Mouse (Mus musculus) frontal cortex, postnatal 36 days (tissue): ENCODE results near the gene Sdk1.
A peak's percentile ranks its signal among the peaks of the same experiment; 100 is the strongest.

Experiments used
- DNase-seq, 2 experiments: peaks; one replicate each; pipeline ENCODE4 v3.0.0; 2022; ENCODE audit warnings: low spot score in 2 of 2

Sdk1 gene

GRCm38 (mm10) chr5:141240841-141241543 is at the start of gene Sdk1:
Gene Sdk1 (plus strand): TSS chr5:141241490.
- peak; percentile 91 to 92 for DNase-seq

GRCm38 (mm10) chr5:141197278-141197677 is 44.0 kb upstream of the Sdk1 start:
- DNase-seq = no peak

- peak in 1 of 2 experiments; percentile 11 for DNase-seq
Measured at GRCm38 (mm10) chr5:141202276-141203065, 38.8 kb upstream of the Sdk1 start.

GRCm38 (mm10) chr5:141207061-141207460 is 34.2 kb upstream of the Sdk1 start:
- DNase-seq = peak; percentile 62 to 67

- no peak for DNase-seq
Measured at GRCm38 (mm10) chr5:141225243-141225642, 16.0 kb upstream of the Sdk1 start.

- no peak for DNase-seq
Measured at GRCm38 (mm10) chr5:141234326-141234725, 7.0 kb upstream of the Sdk1 start.

GRCm38 (mm10) chr5:141239401-141239800 is 1.9 kb upstream of the Sdk1 start:
- no peak for DNase-seq

- DNase-seq = peak in 1 of 2 experiments; percentile 1
Measured at GRCm38 (mm10) chr5:141240441-141240840, 849 bp upstream of the Sdk1 start.

- peak in 1 of 2 experiments; percentile 1 for DNase-seq
Measured at GRCm38 (mm10) chr5:141241645-141242284, 475 bp downstream of the Sdk1 start.

GRCm38 (mm10) chr5:141243253-141243965 is 2.1 kb downstream of the Sdk1 start:
- DNase-seq = peak in 1 of 2 experiments; percentile 4

GRCm38 (mm10) chr5:141264253-141264652 is 23.0 kb downstream of the Sdk1 start:
- no peak for DNase-seq

GRCm38 (mm10) chr5:141277112-141277511 is 35.8 kb downstream of the Sdk1 start:
- DNase-seq = no peak

GRCm38 (mm10) chr5:141281751-141282150 is 40.5 kb downstream of the Sdk1 start:
- DNase-seq = no peak

- no peak for DNase-seq
Measured at GRCm38 (mm10) chr5:141289611-141290010, 48.3 kb downstream of the Sdk1 start.

- peak in 1 of 2 experiments; percentile 41 for DNase-seq
Measured at GRCm38 (mm10) chr5:141295240-141295639, 54.0 kb downstream of the Sdk1 start.

- no peak for DNase-seq
Measured at GRCm38 (mm10) chr5:141302287-141302694, 61.0 kb downstream of the Sdk1 start.

- DNase-seq = no peak
Measured at GRCm38 (mm10) chr5:141303746-141304145, 62.5 kb downstream of the Sdk1 start.

GRCm38 (mm10) chr5:141304706-141305105 is 63.4 kb downstream of the Sdk1 start:
- DNase-seq = no peak

- peak; percentile 28 to 31 for DNase-seq
Measured at GRCm38 (mm10) chr5:141310641-141311040, 69.4 kb downstream of the Sdk1 start.

GRCm38 (mm10) chr5:141311801-141312200 is 70.5 kb downstream of the Sdk1 start:
- no peak for DNase-seq

GRCm38 (mm10) chr5:141312305-141312704 is 71.0 kb downstream of the Sdk1 start:
- DNase-seq = no peak

GRCm38 (mm10) chr5:141317095-141317494 is 75.8 kb downstream of the Sdk1 start:
- no peak for DNase-seq
